Mouse (Mus musculus) thymus, postnatal 10 days (tissue): ENCODE data around the gene Brinp1.
A peak's percentile ranks its signal among the peaks of the same experiment; 100 is the strongest.

Experiments used
- DNase-seq, 2 experiments: peaks; one replicate each; pipeline ENCODE4 v3.0.0; 2021; ENCODE audit warnings: low spot score in 2 of 2

The Brinp1 gene

DNA sequence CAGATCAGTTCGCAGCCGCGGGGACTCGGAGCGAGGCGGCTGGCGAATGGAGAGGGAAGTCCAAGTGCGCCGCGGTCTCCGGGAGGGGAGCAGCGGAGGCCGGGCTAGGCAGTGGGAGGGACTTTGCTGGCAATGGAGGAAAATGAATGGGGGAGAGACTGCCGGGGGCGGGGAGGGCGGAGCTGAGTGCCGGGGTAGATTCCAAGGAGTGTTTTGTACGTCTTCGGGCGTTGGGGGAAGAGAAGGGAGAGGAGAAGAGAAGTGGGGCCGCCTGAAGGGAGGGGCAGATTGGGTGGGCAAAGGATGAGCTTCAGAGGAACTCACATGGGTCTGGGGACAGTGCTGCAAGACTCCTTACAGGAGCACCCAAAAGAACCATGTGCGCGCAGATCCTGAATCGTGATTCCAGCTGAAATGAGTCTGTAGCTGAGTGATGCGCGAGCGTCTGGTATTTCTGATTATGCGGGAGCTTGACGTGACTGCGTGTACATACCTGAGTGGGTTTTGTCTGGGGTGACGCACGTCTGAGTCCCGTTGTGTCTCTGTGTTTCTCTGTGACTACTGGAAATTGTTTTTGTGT is at the start of gene Brinp1:
Gene Brinp1 (minus strand): TSS at position 76 of the 580 bp plus-strand sequence.
- no peak for DNase-seq

DNA sequence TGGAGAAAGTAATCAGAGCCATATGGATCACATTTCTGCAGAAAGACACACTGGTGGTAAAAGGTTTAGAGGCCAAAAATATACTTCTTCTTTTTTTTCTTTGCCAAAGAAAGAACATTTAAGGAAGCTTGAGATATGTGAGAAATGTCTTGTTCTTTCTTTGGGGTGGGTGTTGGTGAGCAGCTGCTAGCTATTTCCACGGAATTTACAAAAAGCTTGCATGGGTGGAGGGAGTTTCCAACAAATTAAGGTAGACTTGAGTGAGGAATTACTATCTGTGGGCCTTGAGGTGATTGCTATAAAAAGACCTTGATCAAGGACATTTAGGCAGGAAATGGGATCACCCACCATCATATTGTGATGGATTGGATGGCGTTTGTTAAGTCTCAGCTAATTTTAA is 3.1 kb upstream of the Brinp1 start:
- no peak for DNase-seq

DNA sequence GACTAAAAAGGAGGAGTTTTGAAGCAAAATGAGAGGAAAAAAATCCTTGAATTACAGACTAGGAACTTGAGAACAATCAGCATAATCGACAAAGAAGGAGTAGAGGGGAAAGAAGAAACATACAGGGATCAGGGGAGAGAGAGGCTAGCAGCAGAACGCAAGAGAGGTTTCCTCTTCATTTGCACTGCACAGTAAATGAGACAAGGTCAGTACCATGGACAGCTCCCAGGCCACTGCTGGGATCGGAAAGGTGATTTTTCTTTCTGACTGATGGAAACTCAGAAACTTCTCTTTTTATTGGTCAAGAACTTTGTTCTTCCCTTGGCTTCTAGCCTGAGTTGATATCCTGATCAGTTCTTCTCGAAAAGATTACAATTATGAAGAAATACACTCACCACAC is 1.4 kb upstream of the Brinp1 start:
- peak in 1 of 2 experiments; percentile 7 for DNase-seq

DNA sequence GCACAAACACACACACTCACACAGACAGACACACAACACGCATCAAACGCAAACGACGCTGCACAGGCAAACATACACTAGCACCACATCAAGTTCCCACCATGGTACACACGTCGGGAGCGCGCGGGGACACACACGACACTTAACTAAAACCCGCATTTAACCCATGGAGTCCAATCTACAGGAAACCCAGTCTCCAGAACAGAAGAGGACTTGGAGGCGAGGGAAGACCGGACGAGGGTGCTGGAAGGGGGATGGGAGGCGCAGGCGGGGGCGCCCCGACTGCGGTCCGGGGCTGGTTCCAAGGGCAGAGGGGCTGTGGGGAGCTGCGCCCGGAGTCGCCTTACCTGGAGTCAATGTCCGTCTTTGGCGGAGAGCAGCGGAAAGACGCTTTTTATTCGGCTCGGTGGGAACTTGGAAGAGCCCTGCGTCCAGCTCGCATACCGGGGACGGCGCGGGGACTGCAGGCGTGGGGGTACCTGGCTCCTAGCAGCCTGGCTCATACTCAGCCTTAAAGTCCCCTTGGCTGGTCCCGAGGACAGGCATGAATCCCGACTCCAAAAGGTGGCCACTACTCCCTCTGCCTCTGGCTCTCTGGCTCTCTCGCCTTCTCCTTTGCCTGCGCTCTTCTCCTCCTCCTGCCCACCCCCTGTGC is 403 bp downstream of the Brinp1 start:
- DNase-seq, result peak in 1 of 2 experiments; percentile 2

DNA sequence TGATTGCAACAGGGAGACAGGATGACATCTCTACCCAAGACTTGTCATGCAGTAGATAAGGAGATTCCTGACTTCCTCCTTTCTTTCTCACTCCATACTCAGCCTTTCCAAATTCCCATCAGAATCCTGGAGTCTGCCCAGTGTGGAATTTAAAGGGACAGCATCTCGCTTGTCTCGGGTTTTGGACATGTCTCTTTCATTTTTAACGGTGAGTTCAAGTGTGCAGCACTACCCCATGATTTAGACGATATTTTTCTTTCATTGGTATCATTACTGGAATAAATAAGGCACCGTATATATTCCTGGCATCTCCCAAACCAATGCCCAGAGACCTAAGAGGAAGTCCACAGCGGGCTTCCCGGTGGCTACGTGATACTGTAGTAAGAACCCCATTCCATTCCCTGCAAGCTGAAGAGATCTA is 1.1 kb downstream of the Brinp1 start:
- no peak for DNase-seq

DNA sequence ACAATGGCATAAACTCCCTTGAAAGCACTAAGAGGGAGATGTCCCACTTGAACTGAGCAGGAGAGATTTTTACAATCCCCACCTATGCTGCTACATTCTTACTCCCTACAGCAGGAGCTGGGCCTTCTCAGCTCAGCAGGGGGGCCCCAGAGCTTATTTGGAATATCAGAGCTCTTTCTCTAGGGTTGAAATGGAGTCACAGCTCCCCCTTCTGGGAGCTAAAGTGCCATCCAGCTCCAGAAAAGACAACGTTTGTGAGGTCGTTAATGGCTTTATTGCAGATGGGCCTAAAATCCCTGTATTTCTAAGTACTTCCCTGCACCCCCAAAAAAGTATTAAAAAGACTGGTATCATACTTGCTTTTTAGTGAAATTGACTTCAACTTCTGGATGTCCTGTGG is 3.6 kb downstream of the Brinp1 start:
- no peak for DNase-seq

DNA sequence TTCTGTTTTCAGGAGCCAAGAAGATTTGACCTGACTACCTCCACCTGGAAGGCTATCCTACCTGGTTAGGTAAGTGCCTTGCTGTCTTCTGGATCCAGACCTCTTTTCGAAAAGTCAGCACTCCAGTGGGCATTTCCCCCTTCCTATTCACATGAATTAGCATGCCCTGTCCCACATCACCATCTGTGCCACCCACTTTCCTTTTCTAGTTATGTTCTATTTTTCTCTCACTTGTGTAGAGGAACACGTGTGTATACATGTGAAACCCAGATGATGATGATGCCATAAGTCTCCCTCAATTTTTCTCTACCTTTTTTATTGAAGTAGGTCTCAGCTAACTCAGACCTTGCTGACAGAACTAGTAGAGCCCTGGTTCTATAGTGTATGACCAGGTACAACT is 11.3 kb downstream of the Brinp1 start:
- DNase-seq, result no peak

DNA sequence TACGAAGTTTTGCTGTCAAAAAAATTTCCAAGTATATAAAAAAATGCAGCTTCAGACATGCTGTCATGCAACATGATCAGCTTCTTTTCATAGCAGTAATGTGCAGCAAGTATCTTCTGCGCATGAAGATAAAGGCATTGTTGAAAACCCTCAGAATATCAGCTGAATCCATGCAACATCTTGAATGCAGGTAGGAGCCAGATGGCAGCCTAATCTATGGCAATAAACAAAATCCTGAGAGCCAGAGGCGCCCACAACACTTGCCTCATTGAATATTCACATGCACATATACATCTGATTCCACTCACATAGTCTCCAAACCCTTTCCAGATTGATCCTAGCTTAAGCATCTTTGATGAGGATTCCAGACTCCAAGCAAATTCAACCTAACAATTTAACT is 24.2 kb downstream of the Brinp1 start:
- no peak for DNase-seq

DNA sequence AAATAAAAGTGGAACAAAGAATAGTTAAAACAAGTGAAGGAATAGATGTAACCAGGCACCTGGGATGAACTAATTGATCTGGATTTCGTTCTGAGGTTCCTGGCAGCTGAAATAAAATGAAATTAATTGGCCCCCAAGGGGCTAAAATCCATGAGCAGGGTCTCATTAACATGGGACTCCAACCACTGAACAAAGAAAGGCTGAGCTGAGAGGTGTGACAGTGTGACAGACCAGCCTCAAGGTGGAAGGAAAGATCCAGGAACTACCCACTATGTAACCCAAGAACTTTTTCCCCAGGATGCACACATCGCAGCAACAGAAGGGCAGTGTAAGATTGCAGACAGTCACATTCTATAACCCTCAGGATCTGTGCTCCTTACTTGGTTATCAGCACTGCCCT is 28.1 kb downstream of the Brinp1 start:
- no peak for DNase-seq

DNA sequence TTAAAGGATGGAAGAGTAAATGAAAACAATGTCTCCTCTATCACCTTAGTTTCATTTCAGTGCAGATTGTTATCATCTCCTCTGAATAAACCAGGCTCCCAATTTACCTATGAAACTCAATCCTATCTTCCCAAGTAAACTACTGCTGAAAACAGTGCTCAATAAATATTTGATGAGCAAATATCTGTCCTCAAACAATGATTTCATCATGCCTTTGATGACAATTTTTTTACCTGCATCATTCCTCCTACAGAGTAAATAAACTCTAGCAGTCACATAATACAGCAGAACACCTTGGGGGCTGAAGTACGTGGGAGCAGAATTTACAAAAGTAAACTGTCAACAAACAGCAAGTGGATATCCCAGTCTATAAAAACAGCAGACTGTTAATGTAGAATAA is 31.3 kb downstream of the Brinp1 start:
- DNase-seq, result no peak

DNA sequence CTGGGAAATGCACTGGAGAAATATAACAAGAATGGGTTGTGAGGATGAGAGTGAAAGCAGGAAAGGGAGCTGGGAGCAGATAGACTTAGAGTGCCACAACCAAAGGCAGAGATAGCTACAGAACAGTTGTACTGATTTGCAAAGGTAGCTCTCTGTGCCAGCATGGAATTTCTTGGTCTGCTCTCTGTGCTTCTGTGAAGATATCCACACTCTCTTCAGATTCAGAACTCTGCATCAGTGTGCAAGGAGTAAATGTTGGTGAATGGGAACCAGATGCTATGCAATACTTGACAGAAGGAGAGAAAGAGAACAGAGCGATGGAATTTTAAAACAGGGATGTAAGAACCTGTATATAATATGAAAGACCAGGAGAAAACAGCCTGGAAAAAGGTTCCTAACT is 31.7 kb downstream of the Brinp1 start:
- no peak for DNase-seq

DNA sequence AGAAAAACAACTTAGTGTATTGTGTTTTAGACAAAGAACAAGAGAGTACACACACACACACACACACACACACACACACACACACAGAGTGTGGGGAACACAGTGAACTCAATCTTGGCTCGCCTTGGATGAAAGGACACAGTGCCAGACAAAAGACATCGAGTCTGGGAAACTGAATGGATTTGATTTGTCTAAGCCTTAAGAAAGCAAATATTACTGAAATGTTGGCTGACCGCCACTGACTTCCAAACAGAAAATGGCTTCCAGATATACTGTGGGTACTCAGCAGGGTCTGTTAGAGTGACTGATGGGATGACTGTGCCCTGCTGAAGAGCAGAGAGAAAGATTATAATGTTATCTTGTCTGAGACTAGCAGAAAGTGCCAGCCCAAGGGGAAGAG is 34.1 kb downstream of the Brinp1 start:
- no peak for DNase-seq

DNA sequence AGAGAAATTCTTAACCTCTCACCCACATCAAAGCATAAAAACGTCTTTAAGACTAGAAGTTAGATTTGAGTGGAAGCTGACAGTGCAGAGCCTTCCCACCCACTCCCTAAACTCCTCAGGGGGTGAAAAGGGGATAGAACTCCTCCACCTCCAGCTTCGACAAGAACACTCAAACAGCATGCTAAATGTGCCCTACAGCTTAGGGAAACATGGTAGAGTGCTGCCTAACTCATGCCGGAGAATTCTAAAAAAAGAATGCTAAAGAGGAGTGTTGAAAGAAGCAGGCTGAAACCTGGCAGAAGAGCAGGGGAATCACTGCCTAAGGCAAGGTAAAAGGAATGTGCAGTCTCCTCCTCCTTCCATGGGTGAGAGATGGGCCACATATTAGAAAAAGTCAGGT is 43.3 kb downstream of the Brinp1 start:
- no peak for DNase-seq

DNA sequence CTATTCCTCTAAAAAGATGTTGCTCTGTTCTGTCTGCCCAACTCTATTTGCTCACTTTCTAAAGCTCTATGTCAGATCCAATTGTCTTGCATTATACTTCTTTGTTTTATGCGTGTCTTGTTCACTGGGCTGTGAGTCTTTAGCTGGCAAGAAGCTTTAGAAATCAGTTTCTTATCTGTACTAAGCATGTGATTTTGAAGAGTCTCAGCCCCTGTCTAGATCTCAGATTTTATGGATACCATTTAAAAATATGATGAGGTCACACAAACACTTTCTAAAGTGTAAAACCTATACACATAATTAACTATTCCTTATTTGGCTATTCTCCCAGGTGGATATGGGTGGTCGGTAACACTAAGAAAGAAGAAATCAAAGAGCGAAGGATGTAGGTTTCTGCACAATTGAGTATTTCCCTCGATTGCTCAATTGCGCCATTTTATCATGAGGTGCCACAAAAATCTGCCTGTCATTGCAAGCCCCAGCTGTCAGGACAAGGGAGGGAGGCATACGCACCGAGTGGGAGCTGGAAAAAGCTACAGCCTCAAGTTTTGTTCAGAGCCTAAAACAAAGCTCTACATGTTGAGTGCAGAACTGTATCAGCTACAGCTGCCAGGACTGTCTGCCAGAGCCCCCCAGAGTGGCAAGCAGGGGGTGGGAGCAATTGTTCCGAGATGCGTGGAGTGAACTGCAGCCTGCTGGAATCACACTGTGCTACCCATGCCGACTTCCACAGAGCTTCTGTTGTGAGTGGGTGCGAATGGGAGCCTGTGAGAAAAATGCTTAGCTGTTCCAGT is 47.6 kb downstream of the Brinp1 start:
- no peak for DNase-seq

DNA sequence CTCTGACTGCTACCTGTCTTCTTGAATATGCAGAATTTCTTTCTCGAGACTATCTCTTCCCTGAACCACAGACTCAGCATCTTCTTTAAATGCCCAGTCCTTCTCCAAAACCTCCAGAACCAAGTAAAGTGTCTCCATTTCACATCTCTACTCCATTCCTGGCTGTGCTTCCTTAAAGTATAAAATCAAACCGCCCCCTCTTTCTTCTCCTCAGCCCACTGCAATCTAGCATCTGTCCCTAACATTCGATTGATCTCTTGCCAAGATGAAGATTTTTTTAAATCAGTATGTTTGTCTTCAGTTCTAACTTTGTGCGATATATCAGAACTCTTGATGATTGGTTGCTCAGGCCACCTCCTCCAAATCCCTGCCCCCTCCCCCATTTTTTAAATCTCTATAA is 63.7 kb downstream of the Brinp1 start:
- DNase-seq, result no peak

DNA sequence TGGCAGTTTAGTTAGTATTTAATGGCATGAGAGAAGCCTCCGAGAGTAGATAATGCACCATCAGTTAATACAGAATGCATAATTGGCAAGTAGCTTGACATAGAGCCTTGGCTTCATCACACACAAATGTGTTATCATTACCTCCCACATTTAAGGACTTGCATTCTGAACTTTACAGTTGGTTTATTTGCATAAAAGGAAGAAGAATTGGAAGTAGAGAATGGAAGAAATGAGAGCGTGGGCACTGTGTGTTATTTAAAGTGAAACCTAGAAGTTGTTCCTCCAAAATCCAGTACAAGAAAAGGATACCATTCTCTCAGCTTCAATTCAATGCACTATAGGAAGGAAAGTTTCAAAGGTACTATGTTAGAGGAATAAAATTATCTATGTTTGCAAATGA is 67.9 kb downstream of the Brinp1 start:
- no peak for DNase-seq

DNA sequence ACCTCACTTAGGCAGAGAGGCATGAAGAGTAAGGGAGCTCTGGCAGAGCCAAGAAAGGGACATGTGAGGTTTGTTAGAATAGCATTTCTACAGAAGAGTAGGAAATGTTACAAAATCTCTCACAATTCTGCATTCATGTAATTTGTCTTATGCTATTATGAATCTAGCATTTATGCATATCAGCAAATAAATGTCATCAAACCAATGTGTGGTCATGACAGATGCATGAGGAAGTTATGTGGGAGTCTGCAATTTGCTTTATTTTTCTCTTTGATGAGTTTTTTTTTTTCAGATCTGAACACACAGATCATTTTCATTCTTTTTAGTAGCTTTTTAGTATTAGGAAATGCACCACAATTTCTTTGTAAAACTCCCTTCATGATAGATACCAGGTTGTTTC is 82.2 kb downstream of the Brinp1 start:
- DNase-seq, result no peak

DNA sequence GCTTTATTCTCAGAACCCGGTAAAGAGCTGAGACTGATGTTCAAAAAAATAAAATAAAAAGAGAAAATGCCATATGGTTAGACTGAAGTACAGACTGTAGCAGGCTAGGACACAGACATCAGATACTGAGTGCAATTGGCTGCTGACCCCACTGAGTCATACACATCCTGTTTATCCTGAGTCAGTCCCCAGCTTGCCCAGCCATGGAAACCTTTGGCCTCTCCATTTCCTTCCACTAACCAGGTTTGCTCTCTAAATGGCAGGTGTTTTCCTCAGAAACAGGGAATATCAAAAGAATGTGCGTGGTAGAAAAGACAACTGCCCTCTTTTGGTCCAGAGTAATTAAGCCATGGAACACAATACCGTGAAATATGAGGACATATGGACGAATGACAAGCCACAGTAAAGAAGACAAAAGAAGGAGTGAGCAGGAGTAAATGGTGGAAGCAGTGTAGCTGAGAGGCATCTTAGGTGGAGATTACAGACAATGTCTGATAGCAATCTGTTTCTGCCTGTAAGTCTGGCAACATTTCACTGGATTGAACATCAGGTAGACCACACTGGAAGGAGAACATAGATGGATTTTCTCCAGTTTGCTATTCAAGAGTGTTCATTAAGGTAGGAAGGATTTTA is 88.9 kb downstream of the Brinp1 start:
- no peak for DNase-seq

DNA sequence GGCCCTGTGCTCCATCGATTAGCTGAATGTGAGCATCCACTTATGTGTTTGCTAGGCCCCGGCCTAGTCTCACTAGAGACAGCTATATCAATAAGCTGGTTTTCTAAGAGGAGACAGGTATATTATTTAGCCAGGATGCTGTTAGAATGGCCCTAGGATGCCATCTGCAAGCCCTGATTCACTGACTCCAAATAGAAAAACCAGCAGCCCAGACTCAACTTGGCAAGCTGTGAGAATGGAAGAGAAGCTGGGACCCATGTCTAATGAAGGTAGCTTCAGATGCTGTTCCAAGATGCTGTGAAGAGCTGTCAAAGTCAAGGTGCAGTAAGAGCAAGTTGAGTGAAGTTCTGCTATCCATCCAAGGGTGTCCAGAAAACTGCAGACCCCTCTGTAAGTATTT is 89.5 kb downstream of the Brinp1 start:
- DNase-seq, result no peak

DNA sequence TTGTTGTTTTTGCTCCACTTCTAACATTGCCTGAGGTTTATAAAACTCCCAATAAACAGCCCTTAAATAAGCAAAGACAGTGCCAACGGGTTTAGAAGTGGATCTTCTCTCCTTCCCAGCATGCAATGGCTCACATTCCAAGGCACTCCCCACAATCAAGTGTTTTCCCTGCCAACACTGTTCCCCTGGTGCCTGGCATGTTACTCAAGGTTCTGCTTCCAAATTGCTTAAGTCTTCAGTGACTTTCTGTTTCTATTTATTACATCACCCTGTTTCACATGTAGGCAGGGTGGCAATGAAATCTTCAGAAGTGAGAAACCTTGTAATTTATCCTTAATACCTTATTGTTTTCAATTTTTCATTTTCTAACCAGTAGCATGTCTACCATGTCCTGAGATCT is 97.3 kb downstream of the Brinp1 start:
- DNase-seq, result no peak

DNA sequence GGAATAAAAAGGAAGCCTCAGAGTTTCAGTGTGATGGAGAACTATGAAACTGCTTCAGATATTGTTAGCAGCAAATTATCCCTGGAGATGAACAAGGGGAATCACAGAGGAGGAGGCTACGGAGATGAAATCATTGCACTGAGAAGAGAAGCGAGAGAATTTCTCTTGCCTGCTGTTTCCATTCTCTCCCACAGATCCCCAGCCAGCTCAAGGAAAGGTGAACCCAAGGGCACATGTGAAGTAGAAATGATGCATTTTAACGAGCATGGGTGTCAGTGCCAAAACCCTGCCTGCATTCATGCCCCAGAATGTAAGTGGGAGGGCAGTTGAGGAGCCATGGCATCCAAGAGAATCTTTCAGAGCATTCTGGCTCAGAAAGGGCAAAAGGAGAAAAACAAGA is 104.5 kb downstream of the Brinp1 start:
- DNase-seq, result no peak

DNA sequence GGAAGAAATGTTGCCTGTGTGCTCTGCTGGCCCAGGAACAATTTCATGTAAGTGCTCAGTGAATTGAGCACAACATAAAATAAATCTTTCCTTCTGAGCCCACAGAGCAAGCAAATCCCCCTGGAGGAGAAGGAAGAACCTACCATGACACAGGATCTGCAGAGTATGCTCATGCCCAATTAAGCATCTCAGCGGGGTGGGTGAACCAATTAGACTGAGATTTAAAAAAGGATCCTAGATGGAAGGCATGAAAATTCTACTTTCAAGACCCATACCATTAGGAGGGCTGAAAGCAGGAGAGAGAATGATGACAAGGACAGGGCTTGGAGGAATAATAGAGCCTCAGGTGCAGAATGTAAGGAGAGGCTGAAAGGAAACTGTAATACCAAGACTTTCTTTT is 107.2 kb downstream of the Brinp1 start:
- DNase-seq, result no peak

DNA sequence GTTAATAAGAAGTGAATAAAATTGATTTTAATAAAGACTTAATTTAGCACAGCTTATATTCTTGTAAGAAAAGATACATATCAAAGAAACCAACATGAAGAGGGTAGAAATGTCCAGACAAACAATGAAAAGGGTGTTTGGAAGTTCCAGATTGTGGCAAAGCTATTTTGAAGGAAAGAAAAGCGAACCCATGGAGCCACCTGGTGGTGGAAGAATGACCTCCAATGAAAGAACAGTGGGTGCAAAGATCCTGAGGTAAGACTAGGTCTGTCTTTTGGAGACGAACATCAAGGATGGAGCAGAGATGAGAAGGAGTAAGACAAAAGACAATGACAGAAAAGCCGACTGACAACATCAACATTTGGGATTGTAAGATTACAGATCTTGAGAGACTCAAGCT is 108.2 kb downstream of the Brinp1 start:
- no peak for DNase-seq
